Mouse (Mus musculus) thymus, adult 2 months (tissue): ENCODE measurements around the gene Adal.

ENCODE experiments used
- CTCF ChIP-seq: fragments of 200-500 bp; IDR thresholded peaks from 2 replicates; pipeline ENCODE4 v1.5.1; 2012; ENCODE audit warnings: mild to moderate bottlenecking, control low read depth, low read length, moderate library complexity, borderline replicate concordance; ENCODE audit not compliant: control insufficient read depth, poor library complexity, insufficient read depth; ENCODE audit errors: extremely low read depth
- POLR2A ChIP-seq: fragments of 200-500 bp; IDR thresholded peaks from 2 replicates; pipeline ENCODE4 v1.6.1; 2012; ENCODE audit warnings: mild to moderate bottlenecking, low read length, control low read depth, moderate library complexity; ENCODE audit not compliant: control insufficient read depth, poor library complexity, insufficient read depth; ENCODE audit errors: extremely low read depth

DNA sequence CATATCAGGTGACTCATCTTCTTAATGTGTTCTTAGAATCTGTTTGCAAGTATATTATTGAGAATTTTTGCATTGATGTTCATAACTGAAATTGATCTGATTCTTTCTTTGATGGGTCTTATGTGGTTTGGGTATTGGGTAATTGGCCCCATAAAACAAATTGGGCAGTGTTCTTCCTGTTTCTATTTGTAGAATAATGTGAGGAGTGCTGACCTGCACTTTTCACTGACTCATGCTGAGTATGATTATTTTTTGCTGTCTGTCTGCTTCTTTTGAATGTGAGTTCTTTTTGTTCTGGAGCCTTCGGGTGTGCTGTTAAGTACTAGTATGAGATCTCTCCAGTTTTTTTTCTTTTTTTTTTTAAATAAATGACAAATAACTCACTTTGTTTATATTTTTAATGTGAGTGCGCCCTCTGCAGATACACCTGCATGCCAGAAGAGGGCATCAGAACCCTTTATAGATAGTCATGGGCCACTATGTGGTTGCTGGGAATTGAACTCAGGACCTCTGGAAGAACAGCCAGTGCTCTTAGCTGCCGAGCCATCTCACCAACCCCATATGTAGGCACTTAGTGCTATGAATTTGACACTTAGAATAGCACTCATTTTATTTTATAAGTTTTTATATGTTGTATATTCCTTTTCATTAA is 38.7 kb downstream of the Adal start:
- TF ChIP-seq CTCF (no peak), POLR2A (no peak)
